Mouse (Mus musculus) heart, postnatal 4 days (tissue): ENCODE data around the gene Gchfr. TPM values are rescaled to one million over a fixed set of nuclear protein-coding genes. Genes with fewer than 3 reads are reported as not detected.

Experiments used
- total RNA-seq, 2 experiments: library from RNA; stranded (reverse); gene quantifications; 2 replicates each; pipeline ENCODE4 v1.2.3; 2021

Gene Gchfr
- total RNA-seq, 2 experiments from 2014 or later = 2.2 to 2.3 TPM

Other genes starting within 250 kb of the Gchfr start
- gene Chst14, start 241.3 kb upstream of the Gchfr start, total RNA-seq = 10 to 100 TPM; 15.0 to 15.4 TPM
- gene Ccdc32, start 138.4 kb upstream of the Gchfr start, total RNA-seq = 10 to 100 TPM; 11.6 to 14.6 TPM
- 1 to 10 TPM; 6.0 to 7.0 TPM for gene Rpusd2, start 133.0 kb upstream of the Gchfr start, total RNA-seq
- 10 to 100 TPM; 21.2 to 21.3 TPM for gene Knl1, start 120.7 kb upstream of the Gchfr start, total RNA-seq
- gene Rad51, start 55.0 kb upstream of the Gchfr start, total RNA-seq = 10 to 100 TPM; 16.7 to 18.4 TPM
- gene Rmdn3, start 10.7 kb upstream of the Gchfr start, total RNA-seq = 10 to 100 TPM; 16.2 to 18.9 TPM
- gene Gm14137, start 6.7 kb downstream of the Gchfr start, total RNA-seq = not detected
- gene Zfyve19, start 40.8 kb downstream of the Gchfr start, total RNA-seq = 10 to 100 TPM; 18.8 to 22.3 TPM
- 10 to 100 TPM; 12.1 to 13.2 TPM for gene Dnajc17, start 41.0 kb downstream of the Gchfr start, total RNA-seq
- not detected for gene Ppp1r14d, start 62.1 kb downstream of the Gchfr start, total RNA-seq
- gene Spint1, start 69.6 kb downstream of the Gchfr start, total RNA-seq = not detected
- gene Rhov, start 103.5 kb downstream of the Gchfr start, total RNA-seq = not detected
- 10 to 100 TPM; 13.9 to 14.0 TPM for gene Vps18, start 121.0 kb downstream of the Gchfr start, total RNA-seq
- 10 to 100 TPM; 19.7 to 20.8 TPM for gene Dll4, start 158.0 kb downstream of the Gchfr start, total RNA-seq
- gene Chac1, start 183.5 kb downstream of the Gchfr start, total RNA-seq = under 1 TPM; 0.43 to 0.81 TPM